Mouse (Mus musculus) heart, embryonic 15.5 days (tissue): ENCODE measurements around the gene Casc1. TPM values are rescaled to one million over a fixed set of nuclear protein-coding genes. Genes with fewer than 3 reads are reported as not detected.

Experiments
- ATAC-seq: fragments of 200-750 bp; cut with Nextera tagmentation; replicated peaks from 2 replicates; pipeline ENCODE4 v1.8.0; 2017; ENCODE audit warnings: low read depth, moderate TSS enrichment; ENCODE audit not compliant: insufficient number of reproducible peaks, insufficient read depth, low FRiP score
- H3K27ac ChIP-seq: fragments of 300-500 bp; sonication (generic); 2 replicates; pipeline ENCODE4 v1.5.1; 2015; ENCODE audit warnings: mild to moderate bottlenecking, inconsistent platforms
- H3K27me3 ChIP-seq: fragments of 300-500 bp; sonication (generic); 2 replicates; pipeline ENCODE4 v1.6.1; 2015; ENCODE audit warnings: inconsistent platforms
- H3K36me3 ChIP-seq: fragments of 300-500 bp; sonication (generic); 2 replicates; pipeline ENCODE4 v1.6.1; 2015; ENCODE audit warnings: mild to moderate bottlenecking, inconsistent platforms
- H3K4me1 ChIP-seq: fragments of 300-500 bp; sonication (generic); replicated peaks from 2 replicates; pipeline ENCODE4 v1.6.1; 2015; ENCODE audit warnings: inconsistent platforms
- H3K4me2 ChIP-seq: fragments of 300-500 bp; sonication (generic); 2 replicates; pipeline ENCODE4 v1.6.1; 2015; ENCODE audit warnings: inconsistent platforms, mild to moderate bottlenecking, moderate library complexity
- H3K4me3 ChIP-seq: fragments of 300-500 bp; sonication (generic); 2 replicates; pipeline ENCODE4 v1.5.1; 2015; ENCODE audit warnings: mild to moderate bottlenecking, inconsistent platforms
- H3K9ac ChIP-seq: fragments of 300-500 bp; sonication (generic); 2 replicates; pipeline ENCODE4 v1.6.1; 2015; ENCODE audit warnings: mild to moderate bottlenecking, inconsistent platforms
- H3K9me3 ChIP-seq: fragments of 300-500 bp; sonication (generic); replicated peaks from 2 replicates; pipeline ENCODE4 v1.6.1; 2016; ENCODE audit warnings: inconsistent platforms
- WGBS: fragments of 180-500 bp; shearing (Covaris S2); methylation state at CpG from one replicate; pipeline ENCODE4 v1.1.7; 2015; ENCODE audit warnings: mixed read lengths; 5-methylcytosine and 5-hydroxymethylcytosine counted together
- polyA plus RNA-seq: library from polyadenylated mRNA; unstranded; fragments of >200 nt; fragmentation: Nextera tagmentation; extraction: Ambion mirVana; gene quantifications from 2 replicates; pipeline ENCODE4 v1.2.1, GENCODE M21; 2015

The Casc1 gene
- polyA plus RNA-seq, 1 experiment from 2014 or later, result 0.29 TPM

GRCm38 (mm10) chr6:145171892-145172606, 38.8 kb downstream of the Casc1 start:
- Histone ChIP-seq H3K27ac (no peak overlapping the region), H3K9ac (no peak overlapping the region), H3K36me3 (no peaks in the 10 kb centered on the region), H3K4me1 (peaks cover 45% of the 10 kb centered on the region), H3K4me3 (peak overlapping the region; percentile 16), H3K4me2 (peak overlapping the region; percentile 50), H3K27me3 (peaks cover 9% of the 10 kb centered on the region; the same call in 1 of the 2 replicates), H3K9me3 (no peaks in the 10 kb centered on the region)
- ATAC-seq, result peak; percentile 49
- WGBS, result 39% methylated on average over 14 of the region's 14 CpGs

DNA sequence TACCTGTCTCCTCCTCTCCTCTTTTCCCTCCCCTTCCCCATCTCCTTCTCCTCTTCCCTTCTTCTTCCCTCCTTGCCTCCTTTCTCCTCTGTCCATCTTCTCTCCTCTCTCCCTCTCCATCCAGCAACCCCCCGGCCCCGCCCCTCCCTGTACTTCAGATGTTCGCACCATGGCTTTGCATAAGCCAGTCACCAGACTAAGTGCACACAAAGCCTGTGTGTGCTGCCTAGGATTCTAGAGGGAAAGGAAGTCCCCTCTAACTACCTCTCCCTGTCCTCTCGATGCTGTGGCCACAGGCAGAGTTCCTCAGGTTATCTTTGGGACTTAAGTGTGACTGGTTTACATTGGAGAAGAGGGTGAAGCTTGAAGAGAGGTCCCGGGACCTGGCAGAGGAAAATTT, 50.2 kb downstream of the Casc1 start:
- H3K36me3 ChIP-seq, result no peaks in the 10 kb centered on the region
- no peak; the same call in 1 of the 2 replicates for ATAC-seq
- no peak overlapping the region for H3K4me3 ChIP-seq
- no peak overlapping the region for H3K4me2 ChIP-seq
- no peak overlapping the region for H3K27ac ChIP-seq
- H3K9me3 ChIP-seq, result no peaks in the 10 kb centered on the region
- H3K4me1 ChIP-seq, result no peaks in the 10 kb centered on the region
- WGBS, result 49% methylated on average over 5 of the region's 5 CpGs
- H3K27me3 ChIP-seq, result no peaks in the 10 kb centered on the region
- H3K9ac ChIP-seq, result no peak overlapping the region

DNA sequence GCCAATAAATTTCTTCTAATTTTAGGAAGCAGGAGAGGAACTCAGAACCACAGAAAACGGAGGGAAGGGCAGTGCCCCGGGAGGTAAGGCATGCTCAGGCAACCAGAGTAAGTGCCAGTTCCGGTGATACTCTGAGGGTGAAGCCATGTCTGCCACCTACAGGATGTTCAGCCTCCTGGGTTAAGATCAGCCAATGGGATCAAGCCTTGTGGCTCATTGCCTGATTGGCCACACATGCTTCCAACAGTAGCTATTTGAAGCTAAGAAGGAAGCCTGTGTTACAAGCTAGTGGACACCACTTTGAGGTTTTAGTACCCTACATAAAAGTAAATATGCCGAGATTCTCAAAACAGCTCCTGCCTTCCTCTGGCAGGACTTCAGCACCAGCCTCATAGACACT, 52.2 kb downstream of the Casc1 start:
- H3K4me1 ChIP-seq, result no peaks in the 10 kb centered on the region
- no peak overlapping the region for H3K9ac ChIP-seq
- no peaks in the 10 kb centered on the region for H3K9me3 ChIP-seq
- H3K27me3 ChIP-seq, result no peaks in the 10 kb centered on the region
- no peak overlapping the region for H3K27ac ChIP-seq
- no peak for ATAC-seq
- WGBS, result 60% methylated on average over 4 of the region's 4 CpGs
- no peak overlapping the region for H3K4me2 ChIP-seq
- no peak overlapping the region for H3K4me3 ChIP-seq
- H3K36me3 ChIP-seq, result no peaks in the 10 kb centered on the region

GRCm38 (mm10) chr6:145149054-145149453, 61.8 kb downstream of the Casc1 start:
- Histone ChIP-seq H3K4me2 (no peak overlapping the region), H3K36me3 (no peaks in the 10 kb centered on the region), H3K9me3 (no peaks in the 10 kb centered on the region), H3K27ac (no peak overlapping the region), H3K9ac (no peak overlapping the region), H3K4me1 (0 out of 2 replicates have a peak, but pooled peaks cover 4% of the 10 kb centered on the region), H3K4me3 (no peak overlapping the region), H3K27me3 (no peaks in the 10 kb centered on the region)
- WGBS, result 42% methylated on average over 9 of the region's 9 CpGs
- no peak for ATAC-seq

GRCm38 (mm10) chr6:145147716-145148115, 63.1 kb downstream of the Casc1 start:
- Histone ChIP-seq H3K9me3 (no peaks in the 10 kb centered on the region), H3K4me3 (no peak overlapping the region), H3K27me3 (no peaks in the 10 kb centered on the region), H3K4me2 (no peak overlapping the region), H3K27ac (no peak overlapping the region), H3K36me3 (no peaks in the 10 kb centered on the region), H3K9ac (no peak overlapping the region), H3K4me1 (peaks cover 11% of the 10 kb centered on the region)
- WGBS, result 69% methylated on average over 16 of the region's 16 CpGs
- ATAC-seq, result no peak

- 71% methylated on average over 7 of the region's 7 CpGs for WGBS
- Histone ChIP-seq H3K36me3 (no peaks in the 10 kb centered on the region), H3K27ac (no peak overlapping the region), H3K9me3 (no peaks in the 10 kb centered on the region), H3K4me3 (no peak overlapping the region), H3K4me1 (peaks cover 18% of the 10 kb centered on the region), H3K9ac (no peak overlapping the region), H3K4me2 (no peak overlapping the region), H3K27me3 (no peaks in the 10 kb centered on the region)
- no peak for ATAC-seq
Observed at GRCm38 (mm10) chr6:145145173-145145572, 65.6 kb downstream of the Casc1 start.

GRCm38 (mm10) chr6:145141827-145142226, 69.0 kb downstream of the Casc1 start:
- WGBS, result 92% methylated on average over 12 of the region's 12 CpGs

GRCm38 (mm10) chr6:145140706-145141105, 70.1 kb downstream of the Casc1 start:
- 49% methylated on average over 11 of the region's 11 CpGs for WGBS
- Histone ChIP-seq H3K9ac (no peak overlapping the region), H3K36me3 (no peaks in the 10 kb centered on the region), H3K4me2 (no peak overlapping the region), H3K27ac (no peak overlapping the region), H3K9me3 (no peaks in the 10 kb centered on the region), H3K27me3 (no peaks in the 10 kb centered on the region), H3K4me3 (no peak overlapping the region), H3K4me1 (peaks cover 15% of the 10 kb centered on the region)
- ATAC-seq, result no peak

More at GRCm38 (mm10) chr6:145141827-145142226, 69.0 kb downstream of the Casc1 start:
- ATAC-seq, result no peak
- Histone ChIP-seq H3K9me3 (no peaks in the 10 kb centered on the region), H3K27ac (no peak overlapping the region), H3K4me1 (peaks cover 15% of the 10 kb centered on the region), H3K9ac (no peak overlapping the region), H3K36me3 (no peaks in the 10 kb centered on the region), H3K27me3 (no peaks in the 10 kb centered on the region), H3K4me2 (no peak overlapping the region), H3K4me3 (no peak overlapping the region)

- Histone ChIP-seq H3K4me1 (peaks cover 15% of the 10 kb centered on the region), H3K4me3 (no peak overlapping the region), H3K9ac (no peak overlapping the region), H3K27ac (no peak overlapping the region), H3K4me2 (no peak overlapping the region), H3K9me3 (no peaks in the 10 kb centered on the region), H3K36me3 (no peaks in the 10 kb centered on the region), H3K27me3 (no peaks in the 10 kb centered on the region)
- 65% methylated on average over 11 of the region's 11 CpGs for WGBS
- ATAC-seq, result no peak
Observed at GRCm38 (mm10) chr6:145139776-145140475, 70.9 kb downstream of the Casc1 start.

GRCm38 (mm10) chr6:145139236-145139635, 71.6 kb downstream of the Casc1 start:
- no peaks in the 10 kb centered on the region for H3K36me3 ChIP-seq
- peaks cover 15% of the 10 kb centered on the region for H3K4me1 ChIP-seq
- H3K4me2 ChIP-seq, result no peak overlapping the region
- H3K4me3 ChIP-seq, result no peak overlapping the region
- 83% methylated on average over 13 of the region's 13 CpGs for WGBS
- H3K27me3 ChIP-seq, result no peaks in the 10 kb centered on the region
- H3K9ac ChIP-seq, result no peak overlapping the region
- no peak overlapping the region for H3K27ac ChIP-seq
- no peaks in the 10 kb centered on the region for H3K9me3 ChIP-seq
- ATAC-seq, result no peak

DNA sequence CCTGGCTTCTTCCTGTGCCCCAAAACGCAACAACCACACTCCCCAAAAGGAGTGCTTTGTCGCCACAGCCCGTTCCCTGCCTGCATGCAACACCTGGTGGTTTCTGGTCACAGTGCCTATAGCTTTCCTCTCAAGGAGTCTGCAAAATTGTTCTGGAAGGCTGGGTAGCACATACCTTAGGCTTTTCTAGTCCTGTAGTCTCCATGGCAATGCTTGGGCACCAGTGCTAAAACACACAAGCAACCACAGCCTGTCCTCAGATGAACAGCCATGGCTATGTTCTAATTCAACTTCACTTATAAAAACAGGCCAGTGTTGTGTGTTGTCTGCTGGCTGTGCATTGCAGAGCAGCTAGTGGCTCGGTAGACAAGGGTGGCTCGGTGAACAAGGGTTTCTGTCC, 74.0 kb downstream of the Casc1 start:
- ATAC-seq, result no peak
- Histone ChIP-seq H3K4me3 (no peak overlapping the region), H3K9me3 (no peaks in the 10 kb centered on the region), H3K36me3 (no peaks in the 10 kb centered on the region), H3K9ac (no peak overlapping the region), H3K27ac (no peak overlapping the region), H3K4me2 (no peak overlapping the region), H3K27me3 (no peaks in the 10 kb centered on the region), H3K4me1 (peaks cover 7% of the 10 kb centered on the region)
- 86% methylated on average over 5 of the region's 5 CpGs for WGBS

GRCm38 (mm10) chr6:145135804-145136203, 75.0 kb downstream of the Casc1 start:
- H3K9me3 ChIP-seq, result no peaks in the 10 kb centered on the region

More at GRCm38 (mm10) chr6:145135804-145136203, 75.0 kb downstream of the Casc1 start:
- Histone ChIP-seq H3K9ac (no peak overlapping the region), H3K36me3 (no peaks in the 10 kb centered on the region), H3K4me3 (no peak overlapping the region), H3K27me3 (no peaks in the 10 kb centered on the region), H3K4me2 (no peak overlapping the region), H3K4me1 (peaks cover 6% of the 10 kb centered on the region), H3K27ac (no peak overlapping the region)
- ATAC-seq, result no peak
- 64% methylated on average over 9 of the region's 9 CpGs for WGBS
